Mouse (Mus musculus) megakaryocyte, embryonic 14.5 days (primary cell): ENCODE measurements around the gene Mpped1.

ENCODE experiments used
- FLI1 ChIP-seq: IDR thresholded peaks from 2 replicates; pipeline ENCODE4 v1.6.1; 2012; ENCODE audit warnings: low read length, inconsistent platforms, mixed read lengths
- GATA1 ChIP-seq: IDR thresholded peaks from 3 replicates; pipeline ENCODE4 v1.6.1; 2012; ENCODE audit warnings: mixed read lengths, low read length, inconsistent platforms, borderline replicate concordance

GRCm38 (mm10) chr15:83784772-83785171 lies 5.5 kb downstream of the Mpped1 start:
- TF ChIP-seq GATA1 (no peak), FLI1 (no peak)
